Mouse (Mus musculus): ENCODE data around the gene Tpcn1.
"Not testable (repeated sequence)": the region's sequence is repeated elsewhere in the genome, so short reads cannot be mapped to it uniquely, and the experiment has no call there.

Gene Tpcn1

GRCm38 (mm10) chr5:120510982-120511642 lies 77.4 kb downstream of the Tpcn1 start, which contains the start of gene Slc8b1:
Gene Slc8b1, plus strand, starts transcription at chr5:120511168.
- DNase-seq (ENCODE audit: low spot score), result peak; percentile 97

GRCm38 (mm10) chr5:120507311-120507710 lies 81.2 kb downstream of the Tpcn1 start:
- no peak for DNase-seq (ENCODE audit: low spot score)

GRCm38 (mm10) chr5:120506490-120506889 lies 82.0 kb downstream of the Tpcn1 start:
- DNase-seq (ENCODE audit: low spot score), result no peak

GRCm38 (mm10) chr5:120505781-120506180 lies 82.7 kb downstream of the Tpcn1 start:
- DNase-seq (ENCODE audit: low spot score), result no peak

GRCm38 (mm10) chr5:120505368-120505767 lies 83.1 kb downstream of the Tpcn1 start:
- peak; percentile 77 for DNase-seq (ENCODE audit: low spot score)

GRCm38 (mm10) chr5:120503144-120503795 lies 85.2 kb downstream of the Tpcn1 start, which contains the start of gene Plbd2:
Gene Plbd2, minus strand, starts transcription at chr5:120503625.
- peak; percentile 79 for DNase-seq (ENCODE audit: low spot score)

GRCm38 (mm10) chr5:120502675-120503143 lies 85.8 kb downstream of the Tpcn1 start:
- DNase-seq (ENCODE audit: low spot score), result no peak

- DNase-seq (ENCODE audit: low spot score), result no peak
Observed at GRCm38 (mm10) chr5:120502147-120502621, 86.3 kb downstream of the Tpcn1 start.

GRCm38 (mm10) chr5:120500609-120501008 lies 87.9 kb downstream of the Tpcn1 start:
- not testable (repeated sequence) for DNase-seq (ENCODE audit: low spot score)

GRCm38 (mm10) chr5:120499202-120499601 lies 89.3 kb downstream of the Tpcn1 start:
- no peak for DNase-seq (ENCODE audit: low spot score)

GRCm38 (mm10) chr5:120497071-120497470 lies 91.4 kb downstream of the Tpcn1 start:
- no peak for DNase-seq (ENCODE audit: low spot score)

- no peak for DNase-seq (ENCODE audit: low spot score)
Observed at GRCm38 (mm10) chr5:120495703-120496226, 92.7 kb downstream of the Tpcn1 start.

GRCm38 (mm10) chr5:120495064-120495702 lies 93.3 kb downstream of the Tpcn1 start:
- peak; percentile 48 for DNase-seq (ENCODE audit: low spot score)

GRCm38 (mm10) chr5:120493873-120494395 lies 94.5 kb downstream of the Tpcn1 start:
- DNase-seq (ENCODE audit: low spot score), result no peak

- no peak for DNase-seq (ENCODE audit: low spot score)
Observed at GRCm38 (mm10) chr5:120493440-120493839, 95.0 kb downstream of the Tpcn1 start.

GRCm38 (mm10) chr5:120492437-120492836 lies 96.0 kb downstream of the Tpcn1 start:
- peak; percentile 62 for DNase-seq (ENCODE audit: low spot score)

GRCm38 (mm10) chr5:120490679-120491192 lies 97.7 kb downstream of the Tpcn1 start:
- DNase-seq (ENCODE audit: low spot score), result peak; percentile 63

GRCm38 (mm10) chr5:120487844-120488243 lies 100.6 kb downstream of the Tpcn1 start:
- no peak for DNase-seq (ENCODE audit: low spot score)
